Mouse (Mus musculus): ENCODE results near the gene Rai1. TPM values are rescaled to one million over a fixed set of nuclear protein-coding genes. Genes with fewer than 3 reads are reported as not detected.

Gene Rai1
- polyA plus RNA-seq, 2 experiments = 4.5 to 7.2 TPM

DNA sequence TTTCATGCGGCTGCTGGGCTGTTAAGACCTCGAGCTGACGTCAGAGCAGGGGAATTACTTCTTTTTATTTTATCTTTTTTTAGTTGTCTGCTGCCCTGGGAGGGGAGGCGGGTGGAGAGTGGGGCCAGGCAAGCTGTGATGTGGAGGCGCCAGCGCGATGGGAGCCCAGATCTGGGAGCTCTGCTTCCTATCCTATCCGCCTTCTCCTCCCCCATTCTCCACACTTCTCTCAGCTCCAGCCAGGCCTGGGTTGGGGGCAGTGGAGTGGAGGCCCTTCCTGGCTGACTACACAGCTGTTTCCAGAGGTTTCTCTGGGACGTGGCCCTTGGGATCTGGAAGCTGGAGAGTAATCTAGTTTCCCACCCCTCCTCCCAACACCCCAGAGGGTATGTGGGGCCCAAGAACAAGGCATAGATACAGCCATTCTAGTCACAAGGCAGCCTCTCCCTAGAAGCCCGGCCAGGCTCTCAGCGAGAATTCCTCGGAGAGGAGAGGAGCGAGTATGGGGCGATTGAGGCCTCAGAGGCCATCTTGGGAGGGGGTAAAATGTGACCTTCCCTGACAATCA lies 1.8 kb downstream of the Rai1 start:
- H3K27me3 ChIP-seq (ENCODE audit: control insufficient read depth, insufficient read depth, low read length) = no peaks in the 10 kb centered on the region
- DNase-seq (ENCODE audit: low read depth in 3 of 3, low spot score in 3 of 3) = peak in 1 of 3 experiments; percentile 36
- peak overlapping the region; percentile 72 for H3K27ac ChIP-seq
- TF ChIP-seq EP300 (IDR thresholded peaks at IDR 0.05; ENCODE audit: low read depth) (no peak), CTCF (IDR thresholded peaks at IDR 0.05; ENCODE audit: low read depth) (no peak)
- peaks cover 25 to 46% of the 10 kb centered on the region in 2 experiments for H3K4me1 ChIP-seq (replicated peaks; ENCODE audit: control insufficient read depth in 2 of 2, insufficient read depth in 2 of 2, low read length in 1 of 2)
- H3K9ac ChIP-seq (replicated peaks) = peak overlapping the region; percentile 87
- no peaks in the 10 kb centered on the region for H3K9me3 ChIP-seq (ENCODE audit: control insufficient read depth, low read length)
- ATAC-seq (ENCODE audit: insufficient read depth) = peak; percentile 43
- no peaks in the 10 kb centered on the region for H3K36me3 ChIP-seq (replicated peaks; ENCODE audit: control insufficient read depth, insufficient read depth, low read depth)
- peak overlapping the region; percentile 63 to 84 for H3K4me3 ChIP-seq (ENCODE audit: insufficient read depth in 1 of 2, low read depth in 2 of 2, low read length in 2 of 2)
- H3K4me2 ChIP-seq (ENCODE audit: low read depth) = peak overlapping the region; percentile 94
- WGBS (ENCODE audit: insufficient replicate concordance) = 6% methylated on average over 14 of the region's 14 CpGs

DNA sequence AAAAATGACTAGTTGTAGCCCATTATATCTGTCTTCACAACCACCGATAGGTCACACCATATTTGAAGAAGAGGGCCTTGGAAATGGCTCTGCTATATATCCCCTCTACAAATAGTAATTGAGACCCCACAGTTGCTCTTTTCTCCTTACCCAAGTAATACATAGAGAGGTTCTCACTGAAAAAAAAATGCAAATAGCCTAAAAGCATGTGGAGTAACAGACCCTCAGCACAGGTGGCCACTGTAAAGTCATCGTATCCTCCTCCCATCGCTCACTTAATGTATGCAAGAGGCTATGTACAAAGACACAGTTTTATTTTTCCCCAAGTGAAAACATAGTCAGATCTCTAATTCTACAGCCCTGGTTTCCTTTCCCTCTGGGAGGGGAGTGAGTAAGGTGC lies 2.6 kb downstream of the Rai1 start:
- 89% methylated on average over 3 of the region's 3 CpGs for WGBS (ENCODE audit: insufficient replicate concordance)
- H3K9me3 ChIP-seq (ENCODE audit: control insufficient read depth, low read length) = no peaks in the 10 kb centered on the region
- H3K27ac ChIP-seq = no peak overlapping the region
- TF ChIP-seq CTCF (IDR thresholded peaks at IDR 0.05; ENCODE audit: low read depth) = no peak
- TF ChIP-seq EP300 (IDR thresholded peaks at IDR 0.05; ENCODE audit: low read depth) = no peak
- peak overlapping the region; percentile 94 for H3K4me2 ChIP-seq (ENCODE audit: low read depth)
- no peaks in the 10 kb centered on the region for H3K36me3 ChIP-seq (replicated peaks; ENCODE audit: control insufficient read depth, insufficient read depth, low read depth)
- no peaks in the 10 kb centered on the region for H3K27me3 ChIP-seq (ENCODE audit: control insufficient read depth, insufficient read depth, low read length)
- ATAC-seq (ENCODE audit: insufficient read depth) = no peak
- H3K4me1 ChIP-seq (replicated peaks; ENCODE audit: control insufficient read depth in 2 of 2, insufficient read depth in 2 of 2, low read length in 1 of 2) = peaks cover 29 to 55% of the 10 kb centered on the region in 2 experiments
- H3K4me3 ChIP-seq (ENCODE audit: insufficient read depth in 1 of 2, low read depth in 2 of 2, low read length in 2 of 2) = no peak overlapping the region
- DNase-seq (ENCODE audit: low read depth in 3 of 3, low spot score in 3 of 3) = no peak
- H3K9ac ChIP-seq (replicated peaks) = no peak overlapping the region

DNA sequence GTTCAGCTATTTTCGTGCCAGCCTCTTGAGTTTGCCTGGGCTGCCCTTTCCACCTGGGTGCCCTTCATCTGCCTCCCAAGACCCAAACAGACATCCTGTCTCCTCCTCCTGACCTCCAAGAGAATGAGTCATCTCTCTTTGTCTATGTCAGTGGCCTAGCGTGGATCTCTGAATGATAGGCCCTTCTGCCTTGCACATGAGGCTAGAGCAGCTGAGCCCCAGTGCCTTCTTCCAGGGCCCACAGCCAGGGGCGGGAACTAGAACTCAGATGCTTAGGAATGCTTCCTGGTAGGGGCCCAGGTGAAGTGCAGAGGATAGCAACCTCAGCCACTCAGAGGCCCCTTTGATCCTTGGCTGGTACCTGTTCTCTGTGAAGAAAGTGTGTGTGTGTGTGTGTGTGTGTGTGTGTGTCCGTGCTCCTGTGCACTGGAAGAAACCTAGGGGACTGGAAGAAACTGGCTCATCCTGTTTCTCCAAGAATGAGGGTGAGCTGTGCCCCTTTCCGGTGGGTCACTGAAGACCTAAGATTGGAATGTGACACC lies 3.9 kb downstream of the Rai1 start:
- Histone ChIP-seq H3K36me3 (replicated peaks; ENCODE audit: control insufficient read depth, insufficient read depth, low read depth) (no peaks in the 10 kb centered on the region), H3K27ac (no peak overlapping the region), H3K4me2 (ENCODE audit: low read depth) (no peak overlapping the region), H3K9me3 (ENCODE audit: control insufficient read depth, low read length) (no peaks in the 10 kb centered on the region), H3K9ac (replicated peaks) (0 out of 2 replicates have a peak overlapping the region, but pooled peaks have one; percentile 18), H3K4me1 (replicated peaks; ENCODE audit: control insufficient read depth in 2 of 2, insufficient read depth in 2 of 2, low read length in 1 of 2) (peaks cover 42 to 63% of the 10 kb centered on the region in 2 experiments), H3K27me3 (ENCODE audit: control insufficient read depth, insufficient read depth, low read length) (no peaks in the 10 kb centered on the region), H3K4me3 (ENCODE audit: insufficient read depth in 1 of 2, low read depth in 2 of 2, low read length in 2 of 2) (no peak overlapping the region)
- TF ChIP-seq EP300 (IDR thresholded peaks at IDR 0.05; ENCODE audit: low read depth) (no peak), CTCF (IDR thresholded peaks at IDR 0.05; ENCODE audit: low read depth) (no peak)
- DNase-seq (ENCODE audit: low read depth in 3 of 3, low spot score in 3 of 3) (no peak), ATAC-seq (ENCODE audit: insufficient read depth) (no peak)
- WGBS (ENCODE audit: insufficient replicate concordance) = 53% methylated on average over 5 of the region's 5 CpGs

DNA sequence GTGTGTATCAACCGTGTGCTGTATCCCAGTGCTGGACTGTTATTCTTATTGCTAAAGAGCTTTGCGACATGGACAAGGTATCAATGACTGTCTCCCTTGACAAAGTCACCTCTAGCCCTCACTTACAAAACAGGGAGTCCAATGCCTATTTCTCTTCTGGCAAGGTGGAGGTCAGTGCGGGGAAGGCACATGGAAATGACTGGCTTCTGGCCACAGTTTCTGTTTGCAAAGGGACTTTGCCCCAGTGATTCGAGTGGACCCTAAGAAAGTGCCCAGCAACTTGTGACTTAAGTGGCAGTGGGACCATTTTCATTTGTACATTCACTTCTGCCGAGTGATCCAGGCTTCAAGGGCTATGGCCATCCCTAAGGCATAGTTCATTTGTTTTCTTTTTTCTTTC lies 5.6 kb downstream of the Rai1 start:
- DNase-seq (ENCODE audit: low read depth in 3 of 3, low spot score in 3 of 3) (no peak), ATAC-seq (ENCODE audit: insufficient read depth) (no peak)
- TF ChIP-seq CTCF (IDR thresholded peaks at IDR 0.05; ENCODE audit: low read depth) (no peak), EP300 (IDR thresholded peaks at IDR 0.05; ENCODE audit: low read depth) (no peak)
- Histone ChIP-seq H3K9ac (replicated peaks) (no peak overlapping the region), H3K9me3 (ENCODE audit: control insufficient read depth, low read length) (no peaks in the 10 kb centered on the region), H3K4me1 (replicated peaks; ENCODE audit: control insufficient read depth in 2 of 2, insufficient read depth in 2 of 2, low read length in 1 of 2) (peaks cover 51 to 74% of the 10 kb centered on the region in 2 experiments), H3K4me3 (ENCODE audit: insufficient read depth in 1 of 2, low read depth in 2 of 2, low read length in 2 of 2) (no peak overlapping the region), H3K27ac (no peak overlapping the region), H3K36me3 (replicated peaks; ENCODE audit: control insufficient read depth, insufficient read depth, low read depth) (no peaks in the 10 kb centered on the region), H3K4me2 (ENCODE audit: low read depth) (no peak overlapping the region), H3K27me3 (ENCODE audit: control insufficient read depth, insufficient read depth, low read length) (no peaks in the 10 kb centered on the region)
- 61% methylated on average over 5 of the region's 5 CpGs for WGBS (ENCODE audit: insufficient replicate concordance)

DNA sequence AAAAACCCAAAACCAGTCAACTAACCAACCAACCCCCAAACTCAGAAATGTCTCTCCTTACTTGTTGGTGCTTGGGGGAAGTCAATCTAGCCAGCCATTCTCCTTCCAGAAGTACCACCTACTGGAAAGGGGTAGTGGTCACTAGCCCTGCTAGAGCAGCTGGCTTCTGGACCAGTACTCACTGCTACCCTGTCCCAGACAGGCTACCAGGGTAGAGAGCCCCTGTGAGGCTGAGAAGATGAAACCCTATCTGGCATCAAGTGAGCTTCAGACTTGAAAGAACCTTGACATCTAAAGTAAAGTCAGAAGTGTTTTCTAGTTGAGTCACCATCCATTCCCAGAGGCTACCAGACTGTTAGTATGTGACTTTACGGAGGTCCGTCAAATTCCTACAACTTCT lies 6.8 kb downstream of the Rai1 start:
- no peak overlapping the region for H3K4me3 ChIP-seq (ENCODE audit: insufficient read depth in 1 of 2, low read depth in 2 of 2, low read length in 2 of 2)
- H3K27ac ChIP-seq = no peak overlapping the region
- DNase-seq (ENCODE audit: low read depth in 3 of 3, low spot score in 3 of 3) = no peak
- no peak for ATAC-seq (ENCODE audit: insufficient read depth)
- H3K4me2 ChIP-seq (ENCODE audit: low read depth) = no peak overlapping the region
- no peaks in the 10 kb centered on the region for H3K9me3 ChIP-seq (ENCODE audit: control insufficient read depth, low read length)
- H3K9ac ChIP-seq (replicated peaks) = no peak overlapping the region
- WGBS (ENCODE audit: insufficient replicate concordance) = 87% methylated on average over 2 of the region's 2 CpGs
- TF ChIP-seq EP300 (IDR thresholded peaks at IDR 0.05; ENCODE audit: low read depth) = no peak
- TF ChIP-seq CTCF (IDR thresholded peaks at IDR 0.05; ENCODE audit: low read depth) = no peak
- H3K36me3 ChIP-seq (replicated peaks; ENCODE audit: control insufficient read depth, insufficient read depth, low read depth) = no peaks in the 10 kb centered on the region
- peaks cover 60 to 82% of the 10 kb centered on the region in 2 experiments for H3K4me1 ChIP-seq (replicated peaks; ENCODE audit: control insufficient read depth in 2 of 2, insufficient read depth in 2 of 2, low read length in 1 of 2)
- no peaks in the 10 kb centered on the region for H3K27me3 ChIP-seq (ENCODE audit: control insufficient read depth, insufficient read depth, low read length)
